Mouse (Mus musculus): ENCODE measurements around the gene Col4a3.

- TF ChIP-seq POLR2A (IDR thresholded peaks at IDR 0.05; ENCODE audit: low read depth, low read length) (no peak), CTCF (IDR thresholded peaks at IDR 0.05; ENCODE audit: borderline replicate concordance, insufficient read depth, low read length) (no peak)
These were observed 179.9 kb downstream of the Col4a3 start for GRCm38 (mm10) chr1:82766641-82767040.

Measured in embryonic fibroblast, embryonic 13.5 days (primary cell).